Mouse (Mus musculus): Measurements from ENCODE around the gene Kmt2d.
A peak's percentile ranks its signal among the peaks of the same experiment; 100 is the strongest.

GRCm38 (mm10) chr15:98830736-98831683 lies 40.0 kb downstream of the Kmt2d start, which contains the start of gene Prkag1:
- TF ChIP-seq CTCF (IDR thresholded peaks at IDR 0.05; ENCODE audit: control insufficient read depth, insufficient read depth, low read length) (peak; percentile 37; the same call in 1 of the 2 replicates), POLR2A (IDR thresholded peaks at IDR 0.05; ENCODE audit: borderline replicate concordance, control insufficient read depth, low read depth, low read length) (peak; percentile 68; the same call in 1 of the 2 replicates)
